Mouse (Mus musculus): ENCODE data around the gene Fads2. TPM values are rescaled to one million over a fixed set of nuclear protein-coding genes. Genes with fewer than 3 reads are reported as not detected.
A peak's percentile ranks its signal among the peaks of the same experiment; 100 is the strongest.

Gene Fads2
- polyA plus RNA-seq, 1 experiment from 2014 or later: 28.3 TPM

GRCm38 (mm10) chr19:10061624-10062023 lies 39.9 kb downstream of the Fads2 start:
- ATAC-seq (ENCODE audit: low FRiP score, low TSS enrichment): no peak
- Histone ChIP-seq H3K4me3 (ENCODE audit: low read length) (no peak overlapping the region), H3K9ac (ENCODE audit: low read depth, low read length) (no peak overlapping the region), H3K4me1 (ENCODE audit: control insufficient read depth, insufficient read depth, low read length) (0 out of 2 replicates have a peak, but pooled peaks cover 8% of the 10 kb centered on the region), H3K9me3 (ENCODE audit: control insufficient read depth, low read length) (no peaks in the 10 kb centered on the region), H3K27me3 (ENCODE audit: control insufficient read depth, insufficient read depth, low read length) (no peaks in the 10 kb centered on the region), H3K4me2 (replicated peaks; ENCODE audit: low read depth, low read length) (no peak overlapping the region), H3K36me3 (ENCODE audit: control insufficient read depth, insufficient read depth, low read length) (peaks cover 55% of the 10 kb centered on the region), H3K27ac (ENCODE audit: low read depth, low read length) (no peak overlapping the region)
- WGBS: 91% methylated on average over 2 of the region's 2 CpGs

GRCm38 (mm10) chr19:10060783-10061590 lies 40.6 kb downstream of the Fads2 start:
- Histone ChIP-seq H3K9me3 (ENCODE audit: control insufficient read depth, low read length) (no peaks in the 10 kb centered on the region), H3K9ac (ENCODE audit: low read depth, low read length) (no peak overlapping the region), H3K4me3 (ENCODE audit: low read length) (no peak overlapping the region), H3K4me1 (ENCODE audit: control insufficient read depth, insufficient read depth, low read length) (0 out of 2 replicates have a peak, but pooled peaks cover 8% of the 10 kb centered on the region), H3K36me3 (ENCODE audit: control insufficient read depth, insufficient read depth, low read length) (peaks cover 55% of the 10 kb centered on the region), H3K27ac (ENCODE audit: low read depth, low read length) (no peak overlapping the region; the same call in 1 of the 2 replicates), H3K27me3 (ENCODE audit: control insufficient read depth, insufficient read depth, low read length) (no peaks in the 10 kb centered on the region), H3K4me2 (replicated peaks; ENCODE audit: low read depth, low read length) (no peak overlapping the region)
- 59% methylated on average over 8 of the region's 8 CpGs for WGBS
- no peak for ATAC-seq (ENCODE audit: low FRiP score, low TSS enrichment)

DNA sequence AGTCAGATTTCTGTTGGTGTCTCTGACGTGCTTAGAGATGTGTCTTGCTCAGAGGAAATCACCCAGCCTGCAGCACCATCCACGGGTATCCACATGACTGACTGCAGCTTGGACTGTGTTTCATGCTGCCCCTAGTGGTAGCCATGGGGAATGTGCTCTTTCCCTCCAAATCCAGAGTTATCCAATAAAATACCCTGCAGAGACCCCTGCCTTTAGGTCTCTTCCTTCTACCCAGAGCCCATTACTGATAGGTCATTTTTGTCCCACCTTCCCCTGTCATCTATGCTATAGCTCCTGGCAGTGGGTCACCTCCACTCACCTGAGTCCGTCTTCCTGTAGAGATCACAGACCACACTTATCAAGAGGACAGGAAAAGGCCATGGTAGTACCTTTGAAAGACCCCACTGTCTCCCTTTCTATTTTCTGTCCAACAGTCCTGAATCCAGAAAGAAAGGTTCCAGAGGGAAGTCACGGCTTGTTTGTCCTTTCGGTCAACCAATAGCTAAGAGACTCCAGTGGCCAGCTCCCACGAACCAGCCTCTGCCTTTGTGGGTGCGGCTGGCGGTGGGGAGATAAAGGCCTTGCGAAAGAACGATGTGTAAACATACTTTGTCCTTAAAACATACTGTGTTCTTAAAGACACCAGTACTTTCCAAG lies 41.5 kb downstream of the Fads2 start:
- ATAC-seq (ENCODE audit: low FRiP score, low TSS enrichment): peak; percentile 48; the same call in 1 of the 2 replicates
- no peak overlapping the region; the same call in 1 of the 2 replicates for H3K27ac ChIP-seq (ENCODE audit: low read depth, low read length)
- no peak overlapping the region for H3K9ac ChIP-seq (ENCODE audit: low read depth, low read length)
- H3K4me1 ChIP-seq (ENCODE audit: control insufficient read depth, insufficient read depth, low read length): 0 out of 2 replicates have a peak, but pooled peaks cover 8% of the 10 kb centered on the region
- peaks cover 51% of the 10 kb centered on the region for H3K36me3 ChIP-seq (ENCODE audit: control insufficient read depth, insufficient read depth, low read length)
- H3K4me2 ChIP-seq (replicated peaks; ENCODE audit: low read depth, low read length): no peak overlapping the region
- no peaks in the 10 kb centered on the region for H3K27me3 ChIP-seq (ENCODE audit: control insufficient read depth, insufficient read depth, low read length)
- 54% methylated on average over 10 of the region's 10 CpGs for WGBS
- H3K4me3 ChIP-seq (ENCODE audit: low read length): no peak overlapping the region
- H3K9me3 ChIP-seq (ENCODE audit: control insufficient read depth, low read length): no peaks in the 10 kb centered on the region

DNA sequence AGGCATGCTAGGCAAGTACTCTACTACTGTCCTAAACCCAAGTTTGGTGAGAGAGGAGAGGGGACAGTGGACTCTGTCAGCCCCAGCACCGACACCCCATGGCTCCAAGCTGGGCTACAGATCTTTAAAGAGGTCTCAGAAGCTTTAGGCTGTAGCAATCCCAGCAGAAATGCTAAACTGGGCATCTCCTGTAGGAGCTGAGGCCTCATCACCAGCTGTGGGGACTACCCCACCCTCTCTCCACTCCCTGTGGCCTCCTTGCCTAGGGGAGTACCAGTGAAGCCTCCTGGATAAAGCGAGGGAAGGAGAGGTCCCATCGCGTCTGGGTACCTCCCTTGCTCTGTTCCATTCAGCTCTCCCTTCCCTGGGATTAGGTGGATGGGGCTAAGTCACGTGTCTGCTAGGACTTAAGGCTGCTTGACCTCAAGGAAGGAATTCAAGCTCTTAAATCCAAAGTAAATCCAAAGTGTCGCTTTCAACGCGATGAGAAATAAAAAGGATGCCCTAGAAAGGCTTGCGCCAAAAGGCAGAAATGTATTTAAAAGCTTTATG lies 42.6 kb downstream of the Fads2 start:
- Histone ChIP-seq H3K36me3 (ENCODE audit: control insufficient read depth, insufficient read depth, low read length) (peaks cover 40% of the 10 kb centered on the region), H3K4me2 (replicated peaks; ENCODE audit: low read depth, low read length) (no peak overlapping the region), H3K27me3 (ENCODE audit: control insufficient read depth, insufficient read depth, low read length) (no peaks in the 10 kb centered on the region), H3K4me3 (ENCODE audit: low read length) (no peak overlapping the region), H3K9ac (ENCODE audit: low read depth, low read length) (no peak overlapping the region; the same call in 1 of the 2 replicates), H3K27ac (ENCODE audit: low read depth, low read length) (no peak overlapping the region), H3K9me3 (ENCODE audit: control insufficient read depth, low read length) (no peaks in the 10 kb centered on the region), H3K4me1 (ENCODE audit: control insufficient read depth, insufficient read depth, low read length) (0 out of 2 replicates have a peak, but pooled peaks cover 8% of the 10 kb centered on the region)
- ATAC-seq (ENCODE audit: low FRiP score, low TSS enrichment): no peak
- 74% methylated on average over 9 of the region's 9 CpGs for WGBS

DNA sequence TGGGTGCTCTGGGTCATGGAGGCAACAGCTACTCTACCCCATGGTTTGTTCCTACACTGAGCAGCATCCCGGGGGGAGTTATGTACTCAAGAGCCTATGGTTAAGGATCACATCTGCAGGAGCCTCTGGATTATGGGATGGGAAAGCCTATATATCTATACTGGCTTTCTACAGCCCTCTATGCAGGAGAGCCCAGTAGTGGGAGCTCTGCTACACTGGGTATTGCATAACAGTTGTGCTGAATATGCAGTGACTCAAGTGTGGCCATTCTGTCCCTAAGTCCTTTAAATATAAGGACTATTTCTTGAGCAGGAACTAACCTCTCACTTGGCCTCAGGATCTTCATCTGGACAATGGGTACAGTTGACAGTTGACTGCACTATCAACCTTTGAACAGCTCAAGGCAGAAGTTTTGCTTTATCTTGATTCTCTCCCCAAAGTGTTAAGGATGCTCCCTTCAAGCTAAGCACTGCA lies 43.2 kb downstream of the Fads2 start:
- Histone ChIP-seq H3K36me3 (ENCODE audit: control insufficient read depth, insufficient read depth, low read length) (peaks cover 34% of the 10 kb centered on the region), H3K27ac (ENCODE audit: low read depth, low read length) (no peak overlapping the region), H3K27me3 (ENCODE audit: control insufficient read depth, insufficient read depth, low read length) (no peaks in the 10 kb centered on the region), H3K9ac (ENCODE audit: low read depth, low read length) (no peak overlapping the region), H3K4me3 (ENCODE audit: low read length) (no peak overlapping the region), H3K4me1 (ENCODE audit: control insufficient read depth, insufficient read depth, low read length) (0 out of 2 replicates have a peak, but pooled peaks cover 8% of the 10 kb centered on the region), H3K9me3 (ENCODE audit: control insufficient read depth, low read length) (no peaks in the 10 kb centered on the region), H3K4me2 (replicated peaks; ENCODE audit: low read depth, low read length) (no peak overlapping the region)
- ATAC-seq (ENCODE audit: low FRiP score, low TSS enrichment): no peak
- 83% methylated on average over 1 of the region's 1 CpGs for WGBS

GRCm38 (mm10) chr19:10057486-10058351 lies 43.8 kb downstream of the Fads2 start:
- Histone ChIP-seq H3K4me1 (ENCODE audit: control insufficient read depth, insufficient read depth, low read length) (0 out of 2 replicates have a peak, but pooled peaks cover 8% of the 10 kb centered on the region), H3K27me3 (ENCODE audit: control insufficient read depth, insufficient read depth, low read length) (no peaks in the 10 kb centered on the region), H3K36me3 (ENCODE audit: control insufficient read depth, insufficient read depth, low read length) (peaks cover 28% of the 10 kb centered on the region), H3K4me3 (ENCODE audit: low read length) (no peak overlapping the region), H3K4me2 (replicated peaks; ENCODE audit: low read depth, low read length) (no peak overlapping the region), H3K9me3 (ENCODE audit: control insufficient read depth, low read length) (no peaks in the 10 kb centered on the region), H3K9ac (ENCODE audit: low read depth, low read length) (no peak overlapping the region), H3K27ac (ENCODE audit: low read depth, low read length) (no peak overlapping the region)
- WGBS: 67% methylated on average over 11 of the region's 11 CpGs
- ATAC-seq (ENCODE audit: low FRiP score, low TSS enrichment): peak; percentile 55

DNA sequence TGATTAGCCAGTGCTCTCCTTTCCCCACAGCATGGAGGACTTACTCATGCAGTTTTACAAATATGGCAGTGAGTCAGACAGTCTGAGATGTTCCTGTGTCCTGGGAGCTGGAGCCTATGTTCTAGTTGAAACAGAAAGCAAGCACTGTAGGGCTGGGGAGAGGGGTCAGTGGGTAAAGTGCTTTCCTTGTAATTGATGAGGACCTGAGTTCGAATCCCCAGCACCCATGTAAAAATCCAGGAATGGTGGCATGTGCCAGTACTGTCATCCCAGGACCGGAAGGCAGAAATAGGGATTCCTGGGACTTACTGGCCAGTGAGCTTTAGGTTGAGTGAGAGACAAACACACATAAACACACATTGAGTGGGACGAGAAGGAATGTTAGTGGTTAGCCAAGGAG lies 44.9 kb downstream of the Fads2 start:
- H3K9ac ChIP-seq (ENCODE audit: low read depth, low read length): no peak overlapping the region
- H3K36me3 ChIP-seq (ENCODE audit: control insufficient read depth, insufficient read depth, low read length): peaks cover 17% of the 10 kb centered on the region
- H3K4me3 ChIP-seq (ENCODE audit: low read length): no peak overlapping the region
- no peak overlapping the region for H3K27ac ChIP-seq (ENCODE audit: low read depth, low read length)
- no peak overlapping the region for H3K4me2 ChIP-seq (replicated peaks; ENCODE audit: low read depth, low read length)
- ATAC-seq (ENCODE audit: low FRiP score, low TSS enrichment): no peak
- H3K4me1 ChIP-seq (ENCODE audit: control insufficient read depth, insufficient read depth, low read length): 0 out of 2 replicates have a peak, but pooled peaks cover 8% of the 10 kb centered on the region
- no peaks in the 10 kb centered on the region for H3K9me3 ChIP-seq (ENCODE audit: control insufficient read depth, low read length)
- no peaks in the 10 kb centered on the region for H3K27me3 ChIP-seq (ENCODE audit: control insufficient read depth, insufficient read depth, low read length)
- WGBS: 89% methylated on average over 3 of the region's 3 CpGs

Measured in kidney, embryonic 14.5 days (tissue).